Mouse (Mus musculus) small intestine, adult 2 months (tissue): ENCODE measurements at regions not wholly inside any gene's neighbourhood (a gene's known extent, or its start where the extent isn't known, plus 50 kb on each side); places are given as distances from the start of the nearest gene placed in this dataset.

ENCODE experiments used
- CTCF ChIP-seq: fragments of 200-500 bp; IDR thresholded peaks from 2 replicates; pipeline ENCODE4 v1.5.1; 2012; ENCODE audit warnings: low read depth, mild to moderate bottlenecking, control low read depth, inconsistent platforms, low read length, moderate library complexity, mixed read lengths; ENCODE audit not compliant: insufficient replicate concordance, insufficient read length; ENCODE audit errors: extremely low read depth
- POLR2A ChIP-seq: fragments of 200-500 bp; IDR thresholded peaks from 2 replicates; pipeline ENCODE4 v1.6.1; 2012; ENCODE audit warnings: low read depth, mild to moderate bottlenecking, control low read depth, inconsistent platforms, low read length, moderate library complexity

DNA sequence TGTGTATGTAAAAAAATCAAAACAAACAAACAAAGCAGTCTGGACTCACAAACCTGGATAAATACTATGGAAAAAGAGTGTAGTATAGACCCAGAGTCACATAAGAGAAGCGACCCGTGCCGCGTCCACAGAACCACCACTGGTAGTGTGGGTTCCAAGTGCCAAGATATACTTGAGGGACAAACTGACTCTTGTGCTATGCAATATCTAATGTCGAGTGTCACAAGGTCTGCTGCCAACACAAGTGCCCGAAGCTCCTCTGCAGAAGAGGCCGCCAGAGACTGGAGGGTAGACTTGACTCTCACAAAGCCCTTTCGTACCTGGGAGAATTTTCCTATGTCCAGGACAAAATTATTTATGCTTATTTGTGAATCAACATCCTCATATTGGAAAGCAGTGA lies 74.8 kb upstream of the Btg3 start:
- TF ChIP-seq CTCF (no peak), POLR2A (no peak)
